Mouse (Mus musculus): ENCODE measurements around the gene Sidt2. TPM values are rescaled to one million over a fixed set of nuclear protein-coding genes. Genes with fewer than 3 reads are reported as not detected.
A peak's percentile ranks its signal among the peaks of the same experiment; 100 is the strongest.

Sidt2 gene
- 100 to 1,000 TPM; 161 to 261 TPM for total RNA-seq (2021)
- long read RNA-seq, experiment 1, full-length matches to known transcripts = 3 of 95 reads
- long read RNA-seq, experiment 1, partial matches to known transcripts = 38 of 95 reads
- long read RNA-seq, experiment 1, other reads (novel, unspliced or antisense) = 54 of 95 reads
- long read RNA-seq, experiment 2, full-length matches to known transcripts = 8 of 33 reads
- long read RNA-seq, experiment 2, partial matches to known transcripts = 9 of 33 reads
- long read RNA-seq, experiment 2, other reads (novel, unspliced or antisense) = 16 of 33 reads

- peak; percentile 94 for DNase-seq
Measured at GRCm38 (mm10) chr9:45955107-45955963, at the start of gene Sidt2. Sidt2 (minus strand) TSS chr9:45955258.

DNA sequence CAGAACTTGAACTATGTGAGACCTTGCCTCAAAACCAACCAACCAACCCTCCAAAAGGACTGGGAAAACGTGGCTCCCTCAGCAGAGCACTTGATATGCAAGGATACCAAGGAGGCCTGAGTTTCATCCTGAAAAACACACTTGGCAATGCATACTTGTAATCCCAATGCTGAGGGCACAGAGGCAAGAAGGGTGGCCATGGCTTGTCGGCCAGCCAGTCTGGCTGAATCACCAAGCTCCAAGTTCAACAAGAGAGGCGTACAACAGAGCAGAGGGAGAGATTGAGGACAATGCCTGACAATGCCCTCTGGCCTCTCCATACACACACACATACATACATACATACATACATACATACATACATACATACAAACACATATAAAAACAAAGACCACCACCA, 49.5 kb upstream of the Sidt2 start:
- no peak for DNase-seq

DNA sequence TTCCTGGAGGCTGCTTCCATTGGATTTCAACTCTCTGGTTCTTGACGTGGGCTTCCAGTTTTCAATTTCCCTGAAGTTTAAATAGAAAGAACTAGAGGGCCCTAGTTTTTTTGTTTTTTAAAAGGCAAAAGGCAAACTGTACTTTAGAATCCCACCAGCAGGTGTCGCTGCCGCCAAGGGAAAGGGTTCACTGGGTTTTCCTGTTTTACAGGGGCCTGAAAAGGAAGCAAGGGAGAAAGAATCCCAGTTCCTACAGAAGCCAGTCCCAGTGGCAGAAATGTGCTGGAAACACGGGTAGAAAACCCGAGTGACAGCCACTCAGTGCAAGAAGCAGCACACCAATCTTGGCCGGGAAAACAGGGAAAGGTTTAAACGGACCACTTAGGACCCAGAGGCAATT, 48.7 kb upstream of the Sidt2 start:
- DNase-seq = peak; percentile 86 to 88

DNA sequence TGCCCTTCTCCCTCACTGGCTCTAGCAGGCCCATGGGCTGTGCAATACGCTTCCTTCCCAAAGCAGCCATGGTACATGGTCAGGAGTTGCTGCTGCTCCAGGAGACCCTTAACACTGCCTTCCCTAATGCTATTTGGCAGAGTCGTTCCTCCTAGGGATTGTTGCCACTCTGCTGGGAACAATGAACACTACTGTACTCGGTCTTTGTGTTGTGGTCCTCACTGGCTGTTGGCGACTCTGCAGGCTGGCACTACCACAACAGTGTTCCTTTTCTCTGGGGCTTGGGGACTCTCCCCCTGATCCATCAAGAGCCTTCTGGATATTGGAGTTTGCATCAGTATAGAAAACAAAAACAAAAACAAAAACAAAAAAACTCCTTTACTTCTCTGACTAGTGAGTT, 44.0 kb upstream of the Sidt2 start:
- no peak for DNase-seq

DNA sequence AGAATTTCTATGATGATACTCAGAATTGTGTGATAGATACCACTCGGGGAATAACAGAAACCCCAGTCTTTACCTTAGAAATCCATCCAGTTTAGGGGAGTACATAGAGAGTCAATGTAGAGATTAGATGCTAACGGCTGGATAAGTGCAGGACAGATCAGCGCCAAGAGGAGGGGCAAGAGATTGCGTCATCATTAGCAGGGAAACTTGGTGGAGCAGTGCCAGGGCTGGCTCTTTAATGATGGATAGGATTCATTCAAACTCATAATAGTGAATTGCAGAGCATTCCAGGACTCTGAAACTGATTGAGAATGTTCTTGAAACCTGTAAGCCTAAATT, 30.1 kb upstream of the Sidt2 start:
- DNase-seq = peak; percentile 82 to 84

DNA sequence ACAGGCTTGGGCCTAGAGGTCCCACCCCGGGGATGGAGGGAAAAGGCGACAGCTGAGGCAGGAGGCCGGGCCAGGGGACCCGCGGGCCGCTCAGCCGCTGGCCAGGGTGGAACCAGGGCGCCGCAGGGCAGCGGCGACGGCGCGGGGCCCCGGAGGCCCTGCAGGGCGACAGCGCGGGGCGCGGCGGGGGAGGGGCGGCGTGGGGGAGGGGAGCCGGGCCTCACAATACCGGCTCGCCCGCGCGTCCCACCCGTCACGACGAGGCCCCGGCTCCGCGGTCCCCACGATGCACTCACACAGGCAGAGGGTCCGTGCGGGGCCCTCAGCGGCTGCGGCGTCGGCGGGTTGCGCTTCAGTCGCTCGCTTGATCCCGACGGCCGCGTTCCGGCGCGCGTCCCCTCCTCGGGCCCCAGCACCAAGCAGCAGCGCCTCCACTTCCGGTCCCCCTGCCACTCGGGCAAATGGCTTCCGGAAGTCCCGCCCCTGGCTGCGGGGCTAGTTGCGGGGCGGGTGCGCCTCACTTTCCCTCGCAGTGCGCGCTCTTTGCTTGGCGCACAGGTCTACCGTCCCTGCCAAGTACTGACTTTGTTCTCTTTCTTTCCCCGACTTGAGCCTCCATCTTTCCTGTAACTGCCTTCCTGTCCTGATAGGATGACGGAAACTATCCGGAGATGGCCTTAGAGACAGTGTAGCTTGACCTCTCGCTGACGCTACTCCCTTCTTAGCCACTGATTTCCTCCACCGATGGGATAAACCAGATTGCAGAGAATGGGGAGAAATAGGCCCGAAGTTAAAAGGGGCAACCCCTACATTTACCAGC, 29.6 kb upstream of the Sidt2 start:
- DNase-seq = peak; percentile 94 to 96

GRCm38 (mm10) chr9:45983676-45984408, 28.8 kb upstream of the Sidt2 start:
- DNase-seq = peak; percentile 19 to 36

DNA sequence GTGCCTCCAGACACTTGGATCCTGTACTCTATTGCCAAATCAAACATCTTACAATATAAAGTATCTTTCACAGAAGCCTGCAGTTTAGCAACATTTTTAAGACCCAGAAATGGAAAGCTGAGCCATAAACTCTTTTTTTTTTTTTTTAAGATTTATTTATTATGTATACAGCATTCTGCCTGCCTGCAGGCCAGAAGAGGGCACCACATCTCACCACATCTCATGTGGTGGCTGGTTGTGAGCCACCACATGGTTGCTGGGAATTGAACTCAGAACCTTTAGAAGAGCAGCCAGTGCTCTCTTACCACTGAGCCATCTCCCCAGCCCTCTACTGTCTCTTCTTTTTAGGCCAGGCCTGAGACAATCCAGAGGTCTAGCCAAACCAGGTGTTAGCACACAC, 26.3 kb upstream of the Sidt2 start:
- no peak for DNase-seq

DNA sequence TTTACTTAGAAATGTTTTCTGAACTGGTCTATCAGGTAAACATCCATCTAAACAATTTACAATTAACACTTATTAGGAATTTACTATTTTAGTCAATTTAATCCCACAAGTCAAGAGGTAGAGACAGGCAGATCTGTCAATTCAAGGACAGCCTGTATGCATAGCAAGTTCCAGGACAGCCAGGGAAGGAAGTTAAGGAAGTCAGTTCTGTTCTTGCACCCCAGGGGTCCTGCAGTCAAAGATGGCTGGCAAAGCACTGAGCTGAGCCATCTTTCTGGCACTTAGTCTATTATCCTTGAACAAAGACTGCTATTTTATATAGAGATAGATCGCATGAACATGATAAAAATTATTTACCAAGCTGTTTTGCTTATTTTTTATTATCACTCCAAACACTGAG, 25.6 kb upstream of the Sidt2 start:
- DNase-seq = no peak

- no peak for DNase-seq
Measured at GRCm38 (mm10) chr9:45979778-45980177, 24.7 kb upstream of the Sidt2 start.

- no peak for DNase-seq
Measured at GRCm38 (mm10) chr9:45976884-45977283, 21.8 kb upstream of the Sidt2 start.

DNA sequence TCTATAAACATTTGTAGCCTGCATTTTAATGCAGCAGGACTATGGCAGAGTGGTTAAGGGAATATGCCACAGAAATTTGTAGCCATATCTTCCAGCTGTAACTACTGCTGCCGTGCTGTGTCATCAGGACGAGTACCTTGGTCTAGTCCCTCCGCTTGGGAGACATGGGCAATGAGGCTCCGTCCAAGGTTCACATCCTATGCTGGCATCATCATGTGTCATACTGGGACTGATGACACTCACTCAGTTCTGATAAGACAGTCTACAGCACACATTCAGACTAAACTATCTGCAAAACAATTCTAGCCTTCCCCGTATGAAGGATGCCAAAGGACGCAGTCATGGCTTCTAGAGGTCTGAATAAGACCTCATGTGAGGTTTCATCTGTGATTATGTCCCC, 8.5 kb upstream of the Sidt2 start:
- DNase-seq = peak in 1 of 2 experiments; percentile 49

DNA sequence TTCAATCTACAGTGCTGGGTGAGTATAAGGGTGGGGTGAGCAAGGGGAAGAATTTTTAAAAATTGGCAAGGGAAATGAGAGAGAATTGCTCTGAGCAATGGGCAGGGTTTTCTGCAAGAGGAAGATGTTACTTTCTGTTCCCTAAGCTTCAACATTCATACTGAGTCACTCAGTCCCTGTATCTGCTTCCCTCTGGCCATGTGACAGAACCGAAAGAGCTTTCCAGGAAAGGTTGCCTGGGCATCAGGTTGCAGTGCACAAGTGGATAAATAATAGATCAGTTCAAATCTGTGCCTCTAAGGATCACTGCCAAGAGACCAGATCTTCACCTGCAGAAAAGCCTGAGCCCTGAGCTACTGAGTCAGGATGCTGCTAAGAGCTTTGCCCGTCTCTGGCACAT, 6.8 kb upstream of the Sidt2 start:
- peak; percentile 42 to 50 for DNase-seq

DNA sequence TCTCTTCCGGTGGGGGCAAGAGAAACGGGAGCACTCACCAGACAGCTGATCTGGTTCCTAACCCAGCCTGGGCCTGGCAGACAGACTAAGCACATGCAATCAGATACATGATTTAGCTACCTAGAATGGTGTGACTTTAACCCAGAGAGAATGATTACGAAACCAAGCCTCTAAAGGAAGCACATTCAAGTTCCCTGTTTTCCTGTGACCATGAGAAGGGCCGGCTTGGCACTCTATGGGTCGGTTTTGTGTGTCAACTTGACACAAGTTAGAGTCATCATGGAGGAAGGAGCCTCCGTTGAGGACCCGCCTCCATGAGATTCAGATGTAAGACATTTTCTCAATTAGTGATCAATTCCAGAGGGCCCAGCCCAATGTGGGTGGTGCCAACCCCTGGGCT, 4.6 kb upstream of the Sidt2 start:
- DNase-seq = no peak

DNA sequence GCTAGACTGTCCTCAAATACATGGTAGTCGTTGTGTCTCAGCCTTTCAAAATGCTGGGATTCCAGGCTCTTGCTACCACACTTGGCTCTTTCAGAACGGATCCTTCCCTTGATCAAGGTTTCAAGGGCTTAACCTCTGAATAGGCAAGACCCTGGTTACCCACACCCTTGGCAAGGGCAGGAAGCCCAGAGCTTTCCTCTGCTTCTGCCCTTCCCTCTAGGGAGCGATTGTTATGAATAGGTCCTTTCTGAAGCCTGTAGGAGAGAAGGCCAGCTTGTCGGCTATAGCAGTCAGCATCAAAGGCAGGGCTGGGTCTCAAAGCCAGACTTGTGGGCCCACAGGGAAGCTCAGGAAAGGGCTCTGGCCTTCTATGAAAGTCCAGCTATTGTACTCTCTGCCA, 3.8 kb upstream of the Sidt2 start:
- DNase-seq = no peak

- peak; percentile 61 to 66 for DNase-seq
Measured at GRCm38 (mm10) chr9:45958023-45958670, 3.1 kb upstream of the Sidt2 start.

DNA sequence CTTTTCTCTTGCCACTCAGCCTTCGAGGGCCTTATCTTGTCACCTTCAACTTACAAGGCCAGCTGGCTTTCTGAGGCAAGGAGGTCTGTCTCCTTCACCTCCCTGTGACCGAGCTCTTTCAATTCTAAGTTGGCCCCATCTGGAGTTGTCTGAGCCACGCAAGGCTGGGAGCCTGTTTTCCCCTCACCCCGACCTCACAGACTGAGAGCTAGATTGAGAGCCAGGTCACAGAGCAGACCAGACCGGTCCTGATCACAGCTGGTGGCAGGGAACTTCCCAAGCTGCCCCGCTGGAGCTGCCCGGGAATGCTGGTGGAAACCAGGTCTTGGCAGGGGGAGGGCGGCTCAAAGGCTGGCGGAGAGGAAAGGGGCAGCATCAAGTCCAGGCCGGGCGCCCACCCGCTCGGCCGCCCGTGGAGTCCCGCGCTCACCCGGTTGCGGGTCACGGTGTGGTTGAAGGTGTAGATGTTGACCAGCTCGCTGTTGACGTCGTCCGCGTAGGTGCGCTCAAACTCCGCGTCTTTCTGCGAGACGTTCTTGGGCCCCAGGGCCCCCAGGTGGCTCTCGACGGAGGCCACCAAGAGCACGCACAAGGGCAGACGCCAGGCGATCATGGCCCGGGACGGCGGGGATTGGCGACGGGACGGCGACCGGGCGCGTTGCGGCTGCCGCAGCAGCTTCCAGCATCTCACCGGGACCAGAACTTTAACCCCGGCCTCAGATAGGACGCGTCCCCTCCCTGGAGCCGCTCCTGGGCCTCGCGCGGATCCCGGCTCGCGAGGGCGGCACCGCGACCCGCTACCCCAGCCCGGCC, 558 bp downstream of the Sidt2 start:
- DNase-seq = peak; percentile 56 to 61

GRCm38 (mm10) chr9:45953511-45954293, 1.4 kb downstream of the Sidt2 start:
- DNase-seq = peak; percentile 56

DNA sequence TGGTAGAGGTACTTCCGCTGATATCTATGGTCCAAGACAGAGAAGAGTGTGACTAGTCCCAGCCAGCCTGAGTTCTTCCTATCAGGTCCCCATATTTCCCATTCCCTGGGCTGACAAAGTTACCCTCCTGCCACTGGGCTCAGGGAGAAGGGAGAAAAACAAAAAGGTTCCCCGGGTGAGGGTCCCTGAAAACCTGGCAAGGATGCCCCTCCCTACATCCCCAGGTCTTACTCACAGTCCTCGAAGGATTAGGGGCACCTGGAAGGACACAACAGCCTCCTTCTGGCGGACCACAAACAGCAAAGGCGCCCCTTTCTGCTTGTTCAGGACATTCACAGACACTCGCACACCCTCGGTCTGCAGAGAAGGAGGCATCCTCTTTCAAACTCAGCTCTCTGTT, 2.2 kb downstream of the Sidt2 start:
- DNase-seq = no peak

DNA sequence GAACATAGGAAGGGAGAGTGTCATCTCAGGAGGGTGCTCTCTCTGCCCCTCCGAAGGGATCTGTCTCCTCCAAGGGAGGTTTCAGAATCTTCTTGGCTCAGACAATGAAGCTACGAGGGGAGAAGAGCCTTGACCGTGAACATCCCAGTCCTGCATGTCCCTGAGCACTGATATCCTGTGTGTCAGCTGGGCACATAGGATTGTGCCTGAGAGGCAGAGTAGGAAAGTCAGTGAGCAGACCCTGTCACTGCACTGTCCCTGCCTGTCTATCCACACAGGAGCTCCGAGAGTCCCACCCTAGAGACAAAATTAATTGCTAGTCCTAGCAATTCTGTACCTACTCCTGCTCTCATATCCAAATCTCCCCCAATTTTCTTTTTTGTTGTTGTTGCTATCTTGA, 3.0 kb downstream of the Sidt2 start:
- no peak for DNase-seq
